Mouse (Mus musculus) kidney, postnatal 14 days (tissue): ENCODE results near the gene Bcl2l2.

Experiments
- DNase-seq: peaks from one replicate; pipeline ENCODE4 v3.0.0; 2022; ENCODE audit warnings: mixed read lengths

Bcl2l2 gene

GRCm38 (mm10) chr14:54893651-54894181 is 10.5 kb downstream of the Bcl2l2 start:
- peak; percentile 99 for DNase-seq

GRCm38 (mm10) chr14:54894296-54895151 is 11.3 kb downstream of the Bcl2l2 start:
- peak; percentile 76 for DNase-seq

GRCm38 (mm10) chr14:54897445-54897844 is 14.3 kb downstream of the Bcl2l2 start:
- no peak for DNase-seq

- peak; percentile 83 for DNase-seq
These were observed 17.2 kb downstream of the Bcl2l2 start for GRCm38 (mm10) chr14:54900383-54900782.

- no peak for DNase-seq
These were observed 20.5 kb downstream of the Bcl2l2 start for GRCm38 (mm10) chr14:54903641-54904040.

- DNase-seq: no peak
These were observed 25.5 kb downstream of the Bcl2l2 start for GRCm38 (mm10) chr14:54908682-54909081.

GRCm38 (mm10) chr14:54912109-54912850 is 29.1 kb downstream of the Bcl2l2 start:
- DNase-seq: no peak

GRCm38 (mm10) chr14:54912886-54913285 is 29.7 kb downstream of the Bcl2l2 start, which contains the start of gene Slc22a17:
Slc22a17 (minus strand) TSS chr14:54913132.
- DNase-seq: peak; percentile 80

- no peak for DNase-seq
These were observed 30.2 kb downstream of the Bcl2l2 start for GRCm38 (mm10) chr14:54913343-54913742.

- DNase-seq: no peak
These were observed 37.0 kb downstream of the Bcl2l2 start for GRCm38 (mm10) chr14:54920076-54920685.

GRCm38 (mm10) chr14:54924641-54925348 is 41.6 kb downstream of the Bcl2l2 start:
- DNase-seq: peak; percentile 33

GRCm38 (mm10) chr14:54925349-54926342 is 42.5 kb downstream of the Bcl2l2 start, which contains the start of gene Efs:
Efs (minus strand) TSS chr14:54926126.
- peak; percentile 72 for DNase-seq

GRCm38 (mm10) chr14:54926401-54927158 is 43.4 kb downstream of the Bcl2l2 start:
- DNase-seq: peak; percentile 55

- DNase-seq: no peak
These were observed 44.1 kb downstream of the Bcl2l2 start for GRCm38 (mm10) chr14:54927296-54927695.

GRCm38 (mm10) chr14:54929801-54930200 is 46.6 kb downstream of the Bcl2l2 start:
- no peak for DNase-seq

GRCm38 (mm10) chr14:54930431-54930830 is 47.3 kb downstream of the Bcl2l2 start:
- DNase-seq: no peak

- DNase-seq: no peak
These were observed 49.5 kb downstream of the Bcl2l2 start, which contains the start of gene Il25 for GRCm38 (mm10) chr14:54932645-54933150. Il25 (plus strand) TSS chr14:54932695.

GRCm38 (mm10) chr14:54935904-54936830 is 53.0 kb downstream of the Bcl2l2 start, which contains the start of gene Cmtm5:
Cmtm5 (plus strand) TSS chr14:54936261.
- DNase-seq: no peak

- no peak for DNase-seq
These were observed 53.6 kb downstream of the Bcl2l2 start for GRCm38 (mm10) chr14:54936831-54937160.
